Mouse (Mus musculus) urinary bladder, postnatal 25 days (tissue): Measurements from ENCODE around the gene Ctnna2.

Source experiments
- DNase-seq: peaks from one replicate; pipeline ENCODE4 v3.0.0; 2022; ENCODE audit warnings: low spot score

Gene Ctnna2

DNA sequence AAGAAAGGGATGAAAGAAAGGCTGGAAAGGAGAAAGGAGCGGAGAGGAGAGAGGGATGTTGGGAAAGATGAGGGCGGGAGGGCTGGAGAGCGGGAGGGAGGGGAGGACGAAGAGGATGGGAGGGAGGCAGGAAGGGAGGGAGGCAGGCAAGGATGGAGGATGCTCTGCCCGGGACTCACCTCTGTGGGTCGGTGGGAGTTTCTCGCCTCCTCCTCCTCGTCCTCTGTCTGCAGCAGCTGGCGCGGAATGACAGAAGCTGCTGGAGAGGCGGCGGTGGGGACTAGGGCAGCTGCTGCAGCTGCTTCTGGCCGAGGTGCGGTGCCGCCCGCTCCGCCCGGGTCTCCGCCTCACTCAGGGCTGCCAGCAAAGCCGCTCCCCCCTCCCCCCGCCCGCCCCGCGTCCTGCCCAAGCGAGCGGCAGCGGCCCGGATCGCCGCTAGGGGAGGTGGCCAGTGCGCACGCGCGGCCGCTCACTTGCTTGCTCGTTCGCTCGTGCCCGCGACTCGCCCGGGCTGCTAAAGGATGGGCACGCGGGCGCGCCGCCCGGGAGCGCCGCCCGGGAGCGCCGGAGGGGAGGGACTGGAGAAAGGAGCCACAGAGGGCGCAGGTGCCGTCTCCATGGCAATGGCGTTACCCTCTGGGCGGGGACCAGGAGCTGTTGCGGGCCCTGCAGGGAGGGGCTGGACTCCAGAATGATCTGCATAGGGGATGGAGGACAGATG is at the start of gene Ctnna2:
TSS of gene Ctnna2 (minus strand) at position 459 of the 721 bp plus-strand sequence.
- peak; percentile 19 for DNase-seq

DNA sequence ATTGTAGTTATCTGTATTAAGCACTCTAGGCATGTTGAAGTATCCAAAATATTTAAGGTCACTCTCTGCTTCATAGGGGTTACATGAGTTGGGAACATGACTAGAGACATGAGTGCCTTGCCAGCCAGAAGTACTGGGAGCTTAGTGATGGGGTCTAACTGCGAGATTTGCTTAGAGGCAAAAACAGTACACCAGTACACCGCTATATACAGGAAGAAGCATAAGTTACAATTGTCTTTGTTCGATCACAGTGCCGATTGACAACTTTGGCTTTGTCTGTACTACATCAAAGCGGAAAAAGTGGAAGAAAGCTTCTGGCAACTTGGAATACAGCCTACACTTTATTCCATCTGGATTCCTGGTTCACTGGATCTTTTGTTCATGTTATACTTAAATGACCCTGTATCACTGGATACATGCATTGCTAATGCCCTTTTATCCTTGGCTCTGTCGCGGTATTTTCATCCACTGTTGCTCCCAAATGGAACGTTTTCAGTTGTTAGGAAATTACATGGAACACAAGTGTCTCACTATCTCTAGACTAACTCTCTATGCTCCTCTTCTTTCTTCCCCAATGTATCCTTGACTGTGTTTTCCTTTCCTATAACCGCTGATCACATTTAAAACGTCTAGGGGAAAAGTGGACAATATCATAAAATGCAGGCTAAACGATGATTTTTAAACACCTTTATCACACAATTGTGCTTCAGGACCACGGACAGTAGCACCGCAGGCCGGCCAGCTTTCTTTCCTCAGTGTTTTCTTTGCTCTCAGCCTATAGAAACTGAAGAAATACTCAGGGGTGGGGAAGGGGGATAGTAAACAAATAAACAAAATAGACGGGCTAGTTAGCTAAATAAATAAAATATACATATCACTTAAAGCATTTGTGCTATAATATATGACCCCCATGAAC is 896 bp upstream of the Ctnna2 start:
- DNase-seq, result no peak

DNA sequence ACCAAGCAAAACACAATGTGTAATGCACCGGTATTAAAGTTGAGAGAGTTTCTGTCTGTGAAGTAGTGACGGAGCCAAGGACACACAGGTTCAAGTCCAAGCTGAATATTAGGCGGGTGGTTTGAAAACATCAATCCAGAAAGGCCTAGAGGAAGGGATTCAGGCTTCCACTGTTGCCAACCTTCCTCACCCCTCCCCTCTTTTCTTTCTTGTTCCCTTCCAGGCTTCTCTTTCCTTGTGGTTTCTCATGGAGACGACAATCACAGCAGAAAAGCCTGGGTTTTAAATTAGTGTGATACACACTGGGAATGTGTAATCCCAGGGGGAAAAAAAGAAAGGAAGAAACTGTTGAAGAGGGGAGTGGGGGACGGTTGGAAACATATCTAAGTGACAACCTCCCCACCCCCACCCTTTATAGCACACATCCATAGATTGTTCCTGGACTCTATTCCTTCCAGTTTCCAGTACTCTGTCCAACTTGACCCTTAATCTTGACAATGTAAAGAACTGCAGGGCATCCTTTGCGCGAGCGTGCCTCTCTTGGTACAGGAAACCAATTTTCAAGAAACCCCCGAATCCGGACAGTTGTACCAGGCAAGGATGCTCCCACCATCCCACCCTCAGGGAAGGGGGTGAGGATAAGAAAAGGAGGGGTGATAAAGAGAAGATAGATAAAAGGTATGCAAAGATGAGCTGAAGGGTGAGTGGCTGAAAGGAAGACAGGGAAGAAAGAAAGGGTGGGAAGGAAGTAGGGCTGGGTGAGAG is 841 bp downstream of the Ctnna2 start:
- DNase-seq, result no peak

DNA sequence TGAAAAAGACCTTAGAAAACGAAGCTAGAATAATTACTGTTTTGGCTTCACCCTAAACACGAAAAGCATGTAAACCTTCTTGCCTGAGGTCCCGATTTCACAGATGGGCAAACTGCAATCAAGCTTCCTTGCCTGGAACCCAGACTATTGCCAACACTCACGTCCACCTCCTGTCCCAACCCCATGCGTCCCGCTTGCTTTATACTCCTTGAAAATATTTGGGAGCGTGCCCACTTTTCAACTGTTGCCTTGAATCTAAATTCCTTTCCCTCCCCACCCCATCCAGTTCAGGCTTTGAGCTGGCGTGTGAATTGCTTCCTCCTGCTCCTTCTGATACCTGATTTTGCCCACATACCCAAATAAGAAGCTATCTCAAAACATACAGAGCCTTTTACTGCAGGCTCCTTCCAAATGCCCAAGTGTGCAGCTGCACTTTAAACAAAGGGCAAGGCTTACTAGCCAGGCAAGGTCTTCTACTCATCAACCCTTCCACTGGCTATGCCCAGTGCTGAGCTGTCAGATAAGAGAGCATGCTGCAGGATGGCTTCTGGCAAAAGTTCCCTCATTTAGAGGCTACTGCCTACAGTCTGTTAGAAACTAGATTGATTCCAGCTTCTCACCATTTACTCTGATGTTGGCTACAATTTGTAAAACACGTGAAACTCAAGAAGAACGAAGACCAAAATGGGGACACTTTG is 8.8 kb downstream of the Ctnna2 start:
- no peak for DNase-seq

DNA sequence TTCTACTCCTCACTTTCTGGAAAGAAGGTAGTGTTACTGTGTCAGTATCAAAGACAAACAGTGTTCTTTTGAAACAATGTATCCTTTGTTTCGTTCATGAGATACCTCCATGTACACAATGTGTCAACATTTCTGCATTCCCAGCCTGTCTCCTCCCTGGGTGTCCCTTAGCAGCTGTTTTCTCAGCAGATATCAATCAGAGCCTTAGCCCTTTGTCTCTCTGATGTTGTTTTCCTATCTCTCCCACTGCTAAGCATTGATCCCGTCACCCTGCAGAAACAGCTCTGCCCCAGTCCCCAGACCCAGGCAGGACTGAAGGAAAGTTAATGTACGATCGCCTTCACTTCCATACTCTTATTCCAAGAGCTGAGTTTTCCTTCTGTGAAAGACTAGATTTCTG is 9.7 kb downstream of the Ctnna2 start:
- DNase-seq, result no peak

DNA sequence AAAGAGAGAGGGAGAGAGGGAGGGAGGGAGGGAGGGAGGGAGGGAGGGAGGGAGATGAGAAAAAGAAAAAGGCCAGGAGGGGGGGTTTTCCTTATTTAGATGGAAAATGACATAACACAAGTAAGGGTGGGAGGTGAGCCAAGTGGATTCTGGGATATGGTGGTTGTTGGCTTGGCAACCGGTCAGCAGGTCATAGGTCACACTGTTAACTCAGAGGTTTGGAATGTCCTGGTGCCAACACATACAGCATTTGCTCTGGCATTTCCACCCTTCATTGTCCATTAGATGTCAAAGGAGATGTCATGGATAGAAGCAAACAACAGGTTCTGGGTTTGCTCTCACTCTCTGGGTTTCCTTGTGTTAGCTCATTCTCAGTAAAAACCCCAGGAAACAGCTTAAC is 17.5 kb downstream of the Ctnna2 start:
- no peak for DNase-seq

DNA sequence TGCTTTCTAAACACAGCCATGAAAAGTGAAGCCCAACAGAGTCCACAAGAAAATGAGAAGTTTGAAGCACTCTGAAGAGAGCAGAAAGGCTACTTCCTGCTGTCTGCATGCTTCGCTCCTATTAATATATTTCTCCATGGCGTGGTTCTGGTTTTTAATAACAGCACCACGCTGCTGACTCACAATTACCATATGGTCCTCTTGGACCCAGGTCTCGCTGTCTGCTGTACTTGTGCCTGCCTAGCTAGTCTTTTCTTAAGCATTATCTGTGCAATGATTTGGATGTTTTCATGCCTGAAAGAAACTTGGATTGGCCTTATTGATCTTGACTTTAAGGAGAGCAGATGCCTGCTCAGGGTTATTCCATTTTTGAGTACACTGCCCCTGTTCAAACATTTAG is 28.2 kb downstream of the Ctnna2 start:
- DNase-seq, result no peak

DNA sequence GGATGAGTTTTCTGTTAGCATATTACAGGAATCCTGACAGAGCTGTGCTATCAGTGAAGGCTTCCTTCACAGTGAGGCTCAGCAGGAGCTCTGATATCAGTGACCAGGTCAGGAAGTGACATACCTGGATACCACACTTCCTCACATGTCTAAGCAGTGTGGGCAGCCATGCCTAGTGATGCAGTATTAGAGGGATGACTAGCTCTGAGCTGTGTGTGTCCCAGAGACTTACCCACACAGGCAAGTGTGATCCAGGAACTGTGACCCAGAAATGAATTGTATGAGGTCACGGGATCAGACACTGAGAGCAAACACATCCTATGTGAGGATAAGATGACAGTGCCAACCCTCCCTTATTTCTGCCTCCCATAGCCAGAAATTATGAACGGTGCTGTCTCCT is 28.8 kb downstream of the Ctnna2 start:
- no peak for DNase-seq

DNA sequence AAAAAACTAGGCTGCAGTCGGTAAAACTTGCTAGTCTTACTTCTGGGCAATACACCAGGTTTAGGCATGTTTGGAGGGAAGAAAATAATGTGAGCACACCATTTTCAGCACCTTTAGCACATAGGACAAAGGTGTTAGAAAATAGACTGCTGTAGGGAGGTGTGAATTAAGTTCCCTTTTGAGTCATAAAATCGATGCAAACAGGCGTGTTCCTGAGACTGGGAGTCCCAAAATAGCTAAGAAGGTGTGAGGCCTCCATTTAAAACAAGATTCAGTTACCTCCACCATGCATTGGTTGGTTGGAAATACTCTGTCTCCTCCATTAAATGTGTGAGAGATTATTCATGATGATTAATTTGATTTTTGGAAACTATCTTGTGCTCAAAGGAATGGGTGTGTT is 50.1 kb downstream of the Ctnna2 start:
- no peak for DNase-seq

DNA sequence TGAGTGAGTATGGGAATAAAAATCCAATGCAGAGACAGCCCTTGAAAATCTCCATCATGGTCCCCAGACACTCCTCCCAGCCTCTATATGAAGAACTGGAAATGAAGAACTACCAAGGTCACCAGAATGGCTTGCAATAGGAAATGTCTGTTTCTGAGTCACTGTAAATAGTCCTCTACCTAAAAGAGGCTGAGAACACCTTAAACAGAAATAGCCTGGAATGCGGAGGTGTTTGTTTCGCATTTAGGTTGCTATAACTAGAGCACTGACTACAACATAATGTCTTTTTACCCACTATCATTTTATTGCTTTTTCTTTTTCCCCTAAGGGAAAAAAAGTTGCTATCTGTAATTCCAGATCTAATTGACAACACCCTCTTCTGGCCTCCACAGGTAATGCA is 106.3 kb downstream of the Ctnna2 start:
- DNase-seq, result no peak

DNA sequence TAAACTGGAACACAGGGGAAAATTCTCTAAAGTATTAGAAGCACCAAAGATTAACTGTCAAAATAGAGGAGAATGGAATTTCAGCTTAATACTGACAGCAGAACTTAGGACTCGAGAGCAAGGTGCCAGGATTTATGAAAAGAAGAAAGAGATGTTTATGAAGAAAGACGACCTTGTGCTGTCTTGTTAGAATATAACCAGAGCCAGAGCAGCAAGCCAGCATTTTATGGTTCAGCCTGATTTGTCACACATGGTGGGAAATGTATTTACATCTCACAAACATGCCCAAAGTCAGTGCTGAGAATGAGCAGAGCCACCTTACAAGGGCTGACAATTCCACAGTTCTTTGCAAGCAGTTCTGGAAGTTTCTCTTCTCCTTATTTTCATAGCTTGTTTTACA is 110.2 kb downstream of the Ctnna2 start:
- no peak for DNase-seq

DNA sequence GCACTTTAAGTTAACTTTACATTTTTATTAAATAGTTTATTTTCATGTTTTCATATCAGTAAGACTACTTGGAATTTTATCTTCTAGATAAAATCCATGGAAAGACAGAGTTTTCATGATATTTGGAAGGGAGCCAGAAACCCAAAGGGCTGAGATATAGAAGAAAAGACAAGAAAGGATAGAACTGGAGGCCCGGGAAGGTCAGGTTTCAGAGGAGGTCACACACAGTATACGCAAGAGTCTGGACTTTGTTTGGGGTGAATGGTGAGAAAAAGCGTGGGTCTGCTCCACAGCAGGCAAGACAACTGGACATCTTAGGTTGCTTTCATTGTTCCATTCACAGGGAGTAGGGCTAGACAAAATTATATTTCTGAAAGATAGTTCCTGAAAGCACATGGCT is 111.4 kb downstream of the Ctnna2 start:
- DNase-seq, result no peak

DNA sequence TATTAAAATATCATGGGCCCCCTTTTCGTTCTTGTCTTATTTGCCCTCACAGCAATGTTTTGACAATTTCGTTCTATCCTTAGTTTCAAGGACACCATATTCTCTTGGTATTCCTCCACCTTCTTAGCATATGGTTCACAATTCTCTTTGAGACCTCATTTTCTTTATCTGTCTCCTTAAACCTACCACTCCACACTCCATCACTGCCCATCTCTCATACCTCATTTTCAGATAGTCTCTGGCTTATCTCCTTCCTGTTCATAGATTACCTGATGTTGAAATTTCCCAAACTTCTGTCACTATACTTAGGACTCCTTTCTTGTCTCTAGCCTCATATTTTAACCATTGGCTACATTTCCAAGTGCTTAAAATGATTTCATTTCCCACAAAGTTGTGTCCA is 116.1 kb downstream of the Ctnna2 start:
- no peak for DNase-seq

DNA sequence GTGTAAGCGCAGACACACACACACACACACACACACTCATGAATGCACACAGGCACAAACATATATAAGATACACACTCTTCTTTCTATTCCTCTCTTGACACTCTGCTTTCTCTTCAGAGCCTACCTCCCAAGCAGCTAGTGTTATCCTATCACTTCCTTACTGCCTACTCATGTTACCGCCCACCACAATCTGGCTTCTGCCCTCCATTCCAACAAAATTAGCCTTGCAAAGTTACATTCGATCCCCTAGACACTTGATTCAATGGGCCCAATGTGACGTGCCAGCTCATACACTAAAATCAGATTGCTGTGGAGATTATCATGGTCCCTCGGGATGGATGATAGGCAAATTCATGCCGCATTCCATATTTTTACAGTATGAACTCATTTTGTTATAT is 116.7 kb downstream of the Ctnna2 start:
- no peak for DNase-seq

DNA sequence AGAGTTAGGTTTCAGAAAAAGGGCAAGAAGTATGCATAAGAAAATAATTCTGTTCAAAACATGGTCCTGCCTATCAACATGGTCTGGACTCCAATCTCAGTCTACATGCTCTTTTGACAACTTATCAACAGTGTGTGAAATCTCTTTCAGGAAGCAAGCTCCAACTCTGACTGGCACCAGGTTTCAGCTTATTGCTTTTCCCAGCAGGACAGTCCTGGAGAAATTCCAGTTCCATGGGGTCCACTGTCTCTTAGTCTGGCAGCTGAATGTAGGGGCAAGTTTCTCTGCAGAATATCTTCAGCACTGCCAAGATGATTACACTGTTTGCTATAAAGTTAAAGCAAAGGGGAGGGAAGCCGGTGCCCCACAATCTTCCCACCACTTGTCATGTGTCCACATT is 130.1 kb downstream of the Ctnna2 start:
- no peak for DNase-seq

DNA sequence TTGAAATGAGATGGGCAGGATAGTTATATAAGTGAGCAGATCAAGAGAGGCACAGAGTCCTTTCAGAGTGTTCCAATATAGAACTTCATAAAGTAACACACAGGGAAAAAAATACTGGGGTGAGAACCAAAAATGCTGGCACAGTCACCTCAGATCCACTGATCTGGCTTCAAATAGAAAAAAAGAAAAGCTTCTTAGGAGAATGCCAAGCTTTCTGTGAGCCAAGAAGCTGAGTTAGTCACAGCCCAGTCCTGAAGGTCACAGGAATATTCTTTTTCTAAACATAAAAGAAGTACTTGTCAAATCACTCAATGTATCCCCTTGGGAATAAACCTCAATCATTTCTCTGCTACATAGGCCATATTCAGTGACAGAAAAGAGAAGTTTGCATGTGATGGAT is 130.7 kb downstream of the Ctnna2 start:
- DNase-seq, result no peak

DNA sequence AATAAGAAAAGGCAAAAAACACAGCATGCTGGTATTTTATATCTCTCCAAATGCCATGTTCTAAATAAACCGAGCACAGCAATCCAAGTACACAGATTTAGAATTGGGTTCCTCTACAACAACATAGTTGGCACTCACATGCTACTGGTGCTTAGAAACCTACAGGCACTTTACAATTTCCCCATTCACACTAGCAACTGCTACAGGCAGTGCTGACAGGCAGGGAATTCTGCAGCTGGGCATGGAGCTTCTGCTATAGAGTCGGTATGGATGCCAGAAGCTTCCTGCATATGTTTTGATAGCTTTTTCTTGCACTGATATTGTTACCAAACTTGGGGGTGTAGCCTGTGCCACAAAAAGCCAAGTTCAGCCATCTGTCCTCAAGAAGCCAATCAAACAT is 131.8 kb downstream of the Ctnna2 start:
- no peak for DNase-seq

DNA sequence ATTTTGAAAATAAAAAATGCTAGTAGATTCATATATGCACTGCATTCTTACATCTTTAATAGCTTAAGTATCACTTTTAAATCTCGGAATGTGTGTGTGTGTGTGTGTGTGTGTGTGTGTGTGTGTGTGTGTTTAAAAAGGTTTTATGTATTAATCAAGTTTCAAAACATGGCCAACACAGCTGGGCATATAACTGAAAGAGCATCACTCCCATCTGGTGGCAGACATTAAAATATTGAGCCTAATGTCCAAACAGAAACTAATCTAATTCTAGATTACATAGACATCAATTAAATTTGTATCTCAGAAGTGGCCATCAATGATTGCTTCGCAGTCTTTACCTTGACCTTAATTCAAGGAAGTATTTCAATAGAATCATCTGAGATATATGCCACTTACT is 140.4 kb downstream of the Ctnna2 start:
- DNase-seq, result no peak

DNA sequence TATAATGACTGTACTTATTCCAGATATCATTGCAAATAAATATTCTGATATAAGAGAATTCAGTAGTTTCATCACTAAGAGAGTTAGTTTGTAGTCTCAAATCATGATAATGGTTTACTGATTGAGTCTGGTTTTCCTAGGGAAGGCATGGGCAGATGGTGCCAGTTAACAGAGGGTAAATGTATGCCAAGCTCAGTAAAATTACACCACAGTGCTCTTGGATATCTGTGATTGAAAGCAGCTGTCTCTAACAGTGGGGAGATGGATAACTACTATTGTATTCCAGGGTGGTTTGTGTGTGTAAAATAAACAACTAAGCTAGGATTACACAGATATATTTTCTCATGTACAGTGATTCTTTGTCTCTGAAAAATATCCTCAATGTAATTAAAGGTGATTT is 140.8 kb downstream of the Ctnna2 start:
- DNase-seq, result no peak

DNA sequence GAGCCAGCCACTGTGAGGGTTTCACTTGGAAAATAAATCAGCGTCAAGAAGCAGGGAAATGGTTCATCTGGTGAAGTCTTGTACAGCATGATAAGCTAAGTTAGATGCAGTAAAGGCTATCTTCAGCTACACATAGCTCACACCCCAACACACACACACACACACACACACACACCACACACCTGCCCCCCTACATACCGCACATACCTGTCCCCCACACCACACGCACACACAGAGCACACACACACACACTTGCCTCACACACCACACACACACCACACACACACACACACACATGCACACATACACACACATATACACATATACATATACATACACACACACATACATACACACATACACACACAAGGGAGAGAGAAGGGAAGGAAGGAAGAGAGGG is 142.0 kb downstream of the Ctnna2 start:
- no peak for DNase-seq

DNA sequence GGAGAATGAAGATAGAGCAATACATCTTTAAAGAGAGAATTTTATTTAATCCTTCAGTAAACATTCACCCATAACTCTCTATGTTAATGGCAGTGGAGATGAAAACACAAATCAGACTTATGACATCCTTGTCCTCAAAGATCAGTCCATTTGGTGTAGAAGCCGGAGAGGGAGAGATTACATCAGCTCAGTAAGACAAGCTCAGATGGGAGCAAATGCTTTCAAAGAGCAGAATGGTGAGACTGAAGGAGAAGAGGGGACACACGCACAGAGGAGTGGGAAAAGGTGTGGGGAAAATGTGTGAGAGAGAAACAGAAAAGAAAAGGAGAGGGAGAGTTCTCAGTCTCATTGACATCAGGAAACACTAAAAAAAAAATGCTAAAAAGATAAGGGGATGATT is 144.8 kb downstream of the Ctnna2 start:
- DNase-seq, result no peak

DNA sequence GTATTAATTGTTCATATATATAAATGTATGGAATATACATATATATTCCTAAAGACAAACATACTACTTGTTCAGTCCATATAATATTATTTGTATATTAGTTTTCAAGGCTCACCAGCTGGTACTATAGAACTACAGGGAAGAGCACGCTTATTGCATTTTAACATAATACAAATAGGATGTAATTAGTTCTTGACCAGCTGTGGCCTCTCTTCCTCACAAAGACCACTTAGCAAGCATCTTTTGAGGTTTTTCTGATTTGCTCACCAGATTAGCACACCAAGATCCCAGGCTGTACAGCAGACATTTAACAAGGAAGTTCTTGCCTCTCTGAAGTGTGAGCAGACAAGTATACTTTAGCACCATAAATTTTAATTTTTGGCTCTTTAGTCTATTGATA is 152.0 kb downstream of the Ctnna2 start:
- no peak for DNase-seq
